Mouse (Mus musculus) telencephalon, adult 2 months (tissue): Measurements from ENCODE around the gene Cnot11.

ENCODE experiments used
- DNase-seq: peaks from one replicate; pipeline ENCODE4 v3.0.0-alpha.2; 2011; ENCODE audit warnings: low read depth, low spot score

The Cnot11 gene

DNA sequence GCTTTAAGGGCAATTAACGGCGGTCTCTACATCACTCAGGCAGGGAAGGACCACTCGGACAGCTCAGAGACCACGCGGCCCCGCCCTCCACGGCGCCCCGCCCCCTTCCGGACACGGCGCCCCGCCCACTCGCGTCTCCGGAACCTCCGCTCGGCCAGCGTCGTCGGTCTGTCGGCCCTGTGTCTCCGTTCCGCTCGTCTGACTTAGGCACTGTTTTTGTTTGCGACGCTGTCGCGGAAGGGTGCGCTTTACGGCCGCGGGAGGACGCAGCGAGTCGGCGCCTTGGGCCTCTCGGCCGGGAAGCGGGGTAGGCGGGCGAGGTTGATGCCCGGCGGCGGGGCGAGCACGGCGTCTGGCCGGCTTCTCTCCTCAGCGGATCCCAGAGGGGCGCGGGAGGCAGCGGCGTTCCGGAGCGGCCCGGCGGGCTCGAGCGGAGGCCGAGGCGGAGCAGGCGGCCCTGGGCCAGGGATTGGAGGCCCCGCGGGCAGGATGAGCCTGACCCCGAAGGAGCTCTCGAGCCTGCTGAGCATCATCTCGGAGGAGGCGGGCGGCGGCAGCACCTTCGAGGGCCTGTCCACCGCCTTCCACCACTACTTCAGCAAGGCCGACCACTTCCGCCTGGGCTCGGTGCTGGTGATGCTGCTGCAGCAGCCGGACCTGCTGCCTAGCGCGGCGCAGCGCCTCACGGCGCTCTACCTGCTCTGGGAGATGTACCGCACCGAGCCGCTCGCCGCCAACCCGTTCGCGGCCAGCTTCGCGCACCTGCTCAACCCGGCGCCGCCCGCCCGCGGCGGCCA is 921 bp downstream of the Cnot11 start:
- peak; percentile 97 for DNase-seq

DNA sequence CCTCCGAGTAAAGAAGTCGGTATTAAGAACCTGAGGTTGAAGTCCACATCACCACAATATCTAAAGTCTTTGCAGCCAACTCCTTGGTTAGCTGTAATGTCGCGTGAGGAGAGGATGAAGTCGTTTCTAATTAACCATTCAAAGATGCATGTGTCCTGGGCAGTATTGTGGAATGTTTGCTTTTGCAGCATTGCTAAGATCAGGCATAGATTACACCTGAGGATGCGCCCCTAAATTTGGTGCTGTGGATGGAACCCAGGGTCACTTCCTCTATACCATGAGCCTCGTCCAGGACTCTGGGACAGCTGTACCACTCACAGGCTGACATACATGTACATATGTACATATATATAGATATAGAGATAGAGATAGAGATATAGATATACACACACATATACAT is 1.9 kb downstream of the Cnot11 start:
- no peak for DNase-seq

DNA sequence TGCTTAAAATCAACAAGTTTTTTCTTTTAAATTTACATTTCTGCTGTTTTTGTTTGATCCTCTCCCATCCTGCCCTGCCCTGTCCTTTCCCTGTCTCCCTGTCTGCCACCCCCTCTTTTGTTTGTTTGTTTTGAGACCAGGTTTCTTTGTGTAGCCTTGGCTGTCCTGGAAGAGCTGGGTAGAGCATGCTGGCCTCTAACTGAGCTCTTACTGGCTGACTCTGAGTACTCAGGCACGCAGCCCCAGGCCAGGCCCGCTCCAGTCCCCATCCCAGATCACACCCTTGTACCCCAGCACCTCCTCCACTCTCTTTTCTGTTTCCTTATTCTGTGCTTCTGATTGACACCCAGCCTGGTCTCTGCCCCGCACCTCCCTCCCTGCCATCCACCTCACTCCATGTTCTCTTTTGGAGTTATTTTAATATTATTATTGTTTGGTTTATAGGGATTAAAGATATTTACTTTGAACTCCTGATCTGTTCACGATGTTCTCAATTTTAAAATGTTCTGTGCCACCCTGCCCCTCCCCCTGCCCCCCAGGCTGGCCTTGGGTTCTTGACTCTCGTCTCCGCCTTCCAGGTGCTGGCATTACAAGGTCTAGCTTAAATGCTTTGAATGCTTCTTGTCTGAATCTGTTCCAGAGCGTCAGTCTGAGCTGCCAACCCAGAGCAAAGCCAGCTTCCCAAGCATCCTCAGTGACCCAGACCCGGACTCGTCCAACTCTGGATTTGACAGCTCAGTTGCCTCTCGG is 3.0 kb downstream of the Cnot11 start:
- DNase-seq: no peak

DNA sequence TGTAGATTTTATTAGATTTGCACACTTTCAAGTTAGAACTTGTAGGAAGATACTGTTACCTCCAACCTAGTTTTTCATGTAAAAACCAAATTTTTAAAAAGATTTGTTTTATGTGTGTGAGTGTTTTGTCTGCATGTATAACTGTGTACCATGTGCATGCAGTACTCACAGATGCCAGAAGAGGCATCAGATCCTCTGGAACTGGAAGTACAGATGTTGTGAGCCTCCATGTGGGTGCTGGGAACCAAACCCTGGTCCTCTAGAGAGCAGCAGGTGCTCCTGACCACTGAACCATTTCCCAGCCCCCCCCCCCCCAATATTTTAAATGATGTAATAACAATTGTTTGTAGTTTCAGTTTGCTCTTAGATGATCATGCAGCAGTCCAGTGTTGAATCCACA is 5.8 kb downstream of the Cnot11 start:
- no peak for DNase-seq

DNA sequence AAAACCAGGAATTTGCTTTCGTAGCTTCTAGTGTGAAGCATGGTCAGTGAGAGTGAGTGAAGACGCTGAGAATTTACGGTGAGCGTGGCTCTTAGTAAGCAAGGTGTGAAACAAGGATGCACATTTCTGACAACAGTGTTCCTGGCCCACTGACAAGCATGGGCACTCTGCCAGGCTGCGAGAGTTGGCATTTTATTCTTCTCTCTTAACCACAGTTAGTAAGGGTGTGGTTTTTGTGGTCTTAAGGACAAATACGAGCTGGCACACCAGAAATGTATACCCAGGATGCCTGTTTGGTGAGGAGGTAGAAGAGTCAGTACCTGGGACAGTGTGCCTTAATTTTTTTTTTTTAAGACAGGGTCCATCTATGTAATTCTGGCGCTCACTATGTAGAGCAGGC is 10.8 kb downstream of the Cnot11 start:
- DNase-seq: no peak

DNA sequence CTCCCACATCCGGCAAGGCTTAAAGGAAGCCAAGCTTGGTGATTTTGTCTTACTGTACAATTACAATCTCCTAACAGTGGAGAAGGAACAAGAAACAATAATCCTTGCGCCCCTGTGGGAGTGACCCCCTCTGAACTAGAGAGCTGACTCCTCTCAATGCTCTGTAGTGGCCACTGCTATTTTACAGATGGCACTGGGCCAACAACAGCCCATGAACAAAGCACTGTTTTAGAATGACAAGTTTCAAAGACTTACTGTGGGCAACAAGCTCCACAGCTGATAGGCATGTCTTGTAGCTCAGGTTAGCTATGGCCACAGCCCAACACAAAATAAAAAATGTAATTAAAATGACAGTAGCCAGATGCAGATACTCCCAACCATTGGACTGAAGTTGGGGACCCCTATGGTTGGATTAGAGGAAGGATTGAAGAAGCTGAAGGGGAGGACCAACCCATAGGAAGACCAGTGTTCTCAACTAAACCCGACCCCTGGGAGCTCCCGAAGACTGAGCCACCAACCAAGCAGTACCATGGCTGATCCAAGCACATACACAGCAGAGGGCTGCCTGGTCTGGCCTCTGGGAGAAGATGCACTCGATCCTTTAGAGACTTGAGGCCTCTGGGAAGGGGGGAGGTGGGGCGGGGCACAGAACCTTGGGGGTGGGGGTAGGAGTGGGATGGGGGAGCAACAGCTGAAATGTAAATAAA is 11.5 kb downstream of the Cnot11 start:
- no peak for DNase-seq

DNA sequence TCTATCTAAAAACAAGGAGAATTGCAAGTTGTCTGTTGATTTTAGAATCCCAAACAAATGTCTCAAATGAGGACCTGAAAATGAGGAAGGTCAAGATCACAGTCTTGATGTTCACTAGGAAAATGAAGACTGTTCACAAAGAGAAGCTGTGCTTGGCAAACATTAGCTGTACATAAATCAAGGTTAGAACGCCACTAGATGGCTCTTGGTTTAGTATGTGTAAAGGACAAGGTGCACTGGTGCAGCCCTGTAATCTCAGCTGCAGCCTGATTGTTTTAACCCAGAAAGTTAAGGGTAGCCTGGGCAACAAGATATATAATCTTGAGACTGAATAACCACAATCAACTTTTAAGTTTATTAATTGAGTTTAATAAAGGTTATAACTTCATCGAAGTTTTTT is 12.4 kb downstream of the Cnot11 start:
- DNase-seq: no peak

DNA sequence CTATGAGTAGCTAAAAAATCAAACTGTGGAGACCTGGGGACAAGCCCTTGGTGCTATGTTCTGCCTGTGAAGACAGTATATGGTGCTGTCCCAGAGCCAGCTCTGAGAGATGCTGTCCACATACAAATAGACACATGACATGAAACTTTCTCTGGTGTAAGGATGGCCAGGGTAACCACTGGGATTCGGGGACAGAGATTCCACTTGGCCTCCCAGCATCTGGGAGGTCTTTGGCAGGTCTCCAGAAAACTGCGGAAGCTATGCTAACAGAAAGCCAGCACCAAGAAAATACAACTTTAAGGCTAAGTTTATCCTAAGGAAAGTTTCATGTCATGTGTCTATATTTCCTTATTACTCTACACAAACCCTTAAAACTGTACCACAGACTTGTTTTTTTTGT is 15.0 kb downstream of the Cnot11 start:
- DNase-seq: no peak

DNA sequence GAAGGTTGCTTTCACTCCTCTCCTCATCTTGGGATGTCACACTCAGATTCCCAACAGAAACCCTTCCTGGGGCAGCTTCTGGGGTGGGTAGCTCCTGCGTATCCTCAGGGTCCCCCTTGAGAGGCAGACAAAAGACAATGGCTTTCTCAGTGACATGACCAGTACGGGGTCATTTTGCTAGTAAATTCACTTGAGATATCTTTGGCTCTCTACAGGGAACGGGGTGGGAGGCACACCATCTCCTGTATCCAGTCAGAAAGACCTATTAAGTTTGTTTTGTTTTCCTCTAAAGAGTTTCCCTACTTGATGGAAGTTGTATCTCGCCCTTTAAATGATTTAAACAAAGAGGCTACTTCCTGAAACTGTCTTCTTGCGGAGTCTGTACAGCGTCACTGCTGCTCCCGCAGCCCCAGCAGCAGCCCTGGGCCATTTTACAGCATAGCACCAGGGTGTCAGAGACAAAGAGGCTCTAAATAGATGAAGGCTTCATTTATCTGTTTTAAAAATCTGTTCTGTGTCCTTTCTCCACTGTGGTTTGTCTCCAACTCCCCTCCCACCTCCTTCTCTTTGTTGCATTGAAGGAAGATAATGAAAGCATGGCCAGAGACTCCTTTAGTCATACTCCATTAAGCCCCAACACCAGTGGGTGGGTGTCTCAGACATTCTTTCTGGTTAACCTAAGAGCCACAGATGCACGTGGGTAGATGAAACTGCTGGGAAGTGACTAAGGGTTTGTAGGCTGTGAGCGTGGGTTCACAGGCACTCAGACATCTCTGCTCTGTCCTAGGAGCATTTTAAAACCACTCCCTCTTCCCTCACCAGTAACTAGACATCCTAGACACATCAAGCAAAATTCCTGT is 21.0 kb downstream of the Cnot11 start:
- DNase-seq: peak; percentile 95

DNA sequence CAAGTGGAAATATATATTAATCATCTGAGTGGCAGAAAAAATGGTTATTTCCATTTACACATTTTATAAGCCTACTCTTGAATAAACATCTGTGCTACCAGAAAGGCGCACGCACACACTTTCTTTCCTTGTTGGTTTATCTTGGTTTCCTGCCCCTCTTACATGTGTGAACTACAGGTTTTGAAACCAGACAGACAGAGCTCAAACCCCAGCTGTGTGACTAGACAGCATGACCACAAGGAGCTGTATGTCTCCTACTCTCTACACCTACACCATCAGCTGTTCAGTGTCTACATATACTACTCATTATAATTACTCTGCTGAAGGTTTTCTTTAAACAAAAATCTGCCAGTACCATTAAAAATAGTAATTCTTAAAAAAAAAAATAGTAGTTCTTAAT is 24.2 kb downstream of the Cnot11 start:
- no peak for DNase-seq

DNA sequence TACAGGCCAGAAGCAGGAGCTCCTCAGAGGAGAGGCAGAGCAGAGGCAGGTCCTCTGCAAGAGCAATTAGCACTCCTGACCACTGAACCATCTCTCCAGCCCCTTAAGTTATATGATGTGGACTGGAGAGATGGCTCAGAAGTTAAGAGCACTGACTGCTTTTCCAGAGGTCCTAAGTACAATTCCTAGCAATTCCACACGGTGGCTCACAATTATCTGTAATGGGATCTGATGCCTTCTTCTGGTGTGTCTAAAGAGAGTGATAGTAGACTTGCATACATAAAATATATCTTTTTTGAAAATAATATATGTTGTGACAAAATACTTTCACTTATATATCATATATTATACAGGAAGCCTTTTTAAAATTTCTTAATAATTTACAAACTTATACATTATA is 27.1 kb downstream of the Cnot11 start:
- no peak for DNase-seq

DNA sequence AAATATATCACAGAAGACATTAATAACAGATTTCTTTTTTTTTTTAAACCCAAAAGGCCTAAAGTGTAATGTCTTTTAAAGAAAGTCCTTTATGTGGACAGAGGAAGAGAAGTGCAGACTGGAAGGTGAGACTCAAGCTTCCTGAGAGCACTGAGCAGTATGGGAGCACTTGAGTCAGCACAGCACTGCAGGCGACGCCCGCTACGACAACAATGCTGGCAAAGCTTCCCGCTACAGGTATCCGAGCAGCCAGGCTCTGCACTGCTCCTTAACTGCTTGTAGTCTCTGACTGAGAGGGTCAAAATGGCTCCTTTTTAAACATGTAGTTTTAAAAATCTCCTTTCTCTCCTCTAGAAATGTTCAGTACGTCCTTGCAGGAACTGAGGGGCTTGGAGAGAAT is 28.4 kb downstream of the Cnot11 start:
- no peak for DNase-seq

DNA sequence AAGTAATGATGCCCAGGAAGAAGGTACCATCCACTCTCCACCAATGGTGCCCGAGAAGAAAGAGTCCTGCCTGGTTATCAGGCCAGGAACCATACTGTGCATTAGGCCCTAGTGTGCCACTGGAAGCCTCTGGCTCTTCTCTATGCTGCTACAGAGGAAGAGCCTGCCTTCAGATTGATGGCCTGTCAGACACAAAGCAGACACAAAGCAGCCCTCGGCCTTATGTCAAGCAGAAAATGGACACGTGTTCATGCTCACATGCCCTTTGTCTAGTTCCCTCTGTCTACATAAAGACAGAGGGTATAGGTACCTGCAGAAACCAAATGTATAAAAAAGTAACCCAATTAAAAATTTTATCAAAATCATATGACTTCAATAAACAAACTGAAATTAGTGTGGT is 29.8 kb downstream of the Cnot11 start:
- no peak for DNase-seq

DNA sequence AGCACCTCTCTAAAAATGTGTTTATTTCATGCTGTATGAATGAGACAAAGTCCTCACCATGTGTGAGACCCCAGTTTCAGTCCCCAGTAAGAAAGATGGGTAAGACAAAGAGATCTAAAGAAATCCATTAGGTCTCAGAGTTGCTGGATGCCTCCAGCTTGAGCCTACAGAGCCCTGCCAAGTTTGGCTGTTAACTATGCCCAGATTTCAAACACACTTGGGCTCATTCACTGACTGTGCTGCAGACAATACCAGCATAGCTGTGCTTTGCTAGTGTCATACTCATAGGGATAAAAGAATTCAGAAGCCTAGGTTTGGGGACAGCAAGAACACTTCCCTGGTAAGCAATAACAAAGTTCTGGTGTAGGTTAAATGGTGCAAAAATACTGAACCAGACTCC is 33.3 kb downstream of the Cnot11 start:
- DNase-seq: no peak

DNA sequence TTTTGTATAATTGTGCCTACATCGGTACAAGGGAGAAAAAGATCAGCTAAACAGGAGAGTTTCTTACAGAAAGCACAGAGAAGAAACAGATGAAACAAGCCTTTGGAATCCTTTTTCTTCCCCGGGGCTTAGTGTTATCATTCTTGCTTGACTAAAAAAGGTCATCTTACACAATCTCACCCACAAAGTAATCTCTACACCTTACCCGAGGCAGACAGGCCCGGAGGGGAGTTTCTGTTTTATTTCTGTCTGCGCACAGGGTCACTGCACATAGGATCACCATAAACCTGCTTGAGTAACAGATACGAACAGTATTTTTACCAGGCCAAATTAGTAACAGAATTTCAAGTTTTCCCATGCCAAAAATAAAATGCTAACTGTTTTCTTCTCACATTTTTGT is 36.9 kb downstream of the Cnot11 start:
- no peak for DNase-seq

DNA sequence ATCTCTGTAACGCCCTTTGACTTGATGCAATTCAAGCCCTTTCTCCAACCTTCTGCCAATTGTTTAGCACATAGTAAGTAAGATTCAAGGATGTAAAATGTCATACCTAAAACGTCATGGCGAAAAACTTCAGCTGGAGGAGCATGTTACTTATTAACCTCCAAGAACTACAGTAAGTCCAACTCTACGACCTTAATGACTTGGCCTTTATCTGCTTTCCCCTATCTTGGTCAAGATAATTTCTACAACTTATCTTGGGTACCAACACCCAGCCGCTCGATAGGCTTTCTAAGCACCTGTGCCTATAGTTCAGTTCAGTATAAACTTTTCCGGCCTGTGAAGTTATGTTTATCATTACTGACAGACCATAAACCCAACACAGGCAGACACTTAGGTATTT is 39.1 kb downstream of the Cnot11 start:
- no peak for DNase-seq

DNA sequence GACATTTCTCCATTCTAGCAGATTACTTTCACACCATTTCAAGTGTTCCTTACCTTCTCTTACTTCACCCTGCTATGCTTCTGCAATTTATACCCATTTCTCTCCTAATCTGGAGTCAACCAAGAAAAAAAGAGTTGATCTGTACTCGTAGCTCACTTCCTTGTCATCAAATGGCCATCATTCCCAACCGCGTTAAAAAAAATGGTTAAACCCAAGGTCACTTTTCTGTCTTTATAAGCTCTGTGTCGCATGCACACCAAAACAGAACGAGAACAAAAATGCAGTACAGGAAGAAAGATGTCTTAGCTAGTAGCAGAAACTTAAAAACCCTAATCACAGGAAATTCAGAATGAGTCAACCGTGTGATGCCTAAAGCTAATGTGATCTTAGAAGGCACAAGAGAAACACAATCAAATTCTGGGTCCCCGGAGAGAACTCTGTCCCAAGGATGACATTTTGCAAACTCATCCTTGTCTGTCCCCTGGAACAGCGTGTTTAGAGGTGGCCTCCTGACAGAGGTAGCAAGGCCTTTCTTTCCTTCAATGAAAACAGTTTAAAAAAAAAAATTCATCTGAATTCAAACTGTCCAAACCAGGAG is 41.1 kb downstream of the Cnot11 start:
- no peak for DNase-seq

DNA sequence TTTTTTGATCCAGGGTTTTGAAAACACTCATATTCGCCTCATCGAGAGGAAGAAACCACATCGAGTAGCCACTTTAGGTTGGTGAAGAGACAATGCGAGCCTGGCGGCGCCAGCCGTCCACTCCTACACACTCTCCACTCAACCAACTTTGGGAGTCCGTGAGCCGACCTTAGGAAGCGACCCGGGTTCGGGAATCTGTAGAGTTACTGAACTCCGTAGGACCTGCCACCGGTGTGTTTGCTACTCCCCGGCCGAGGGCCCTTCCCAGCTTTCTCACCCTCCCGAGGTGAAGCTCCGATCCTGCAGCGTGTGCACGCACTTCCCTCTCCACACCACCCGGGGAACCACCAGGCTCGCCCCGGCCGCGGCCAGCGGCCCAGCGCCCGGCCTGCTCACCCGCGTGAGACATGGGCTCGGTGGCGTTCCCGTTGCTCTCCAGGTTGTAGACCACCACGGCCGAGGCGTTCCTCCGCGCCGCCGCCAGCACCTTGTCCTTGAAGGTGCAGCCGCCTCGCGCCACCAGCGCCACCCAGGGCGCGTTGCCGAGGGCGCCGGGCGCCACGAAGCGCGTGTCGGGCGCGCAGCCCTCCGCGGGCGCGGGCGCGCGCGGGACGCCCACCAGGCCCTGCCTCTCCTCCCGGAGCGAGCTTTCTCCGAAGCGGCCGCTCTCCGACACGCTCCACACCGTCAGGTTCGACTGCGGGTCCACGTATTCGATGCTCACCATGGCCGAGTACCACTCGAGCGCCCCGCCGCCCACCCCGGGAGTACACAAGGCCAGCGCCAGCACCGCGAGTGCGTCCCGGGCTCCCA is 41.8 kb downstream of the Cnot11 start:
- no peak for DNase-seq

DNA sequence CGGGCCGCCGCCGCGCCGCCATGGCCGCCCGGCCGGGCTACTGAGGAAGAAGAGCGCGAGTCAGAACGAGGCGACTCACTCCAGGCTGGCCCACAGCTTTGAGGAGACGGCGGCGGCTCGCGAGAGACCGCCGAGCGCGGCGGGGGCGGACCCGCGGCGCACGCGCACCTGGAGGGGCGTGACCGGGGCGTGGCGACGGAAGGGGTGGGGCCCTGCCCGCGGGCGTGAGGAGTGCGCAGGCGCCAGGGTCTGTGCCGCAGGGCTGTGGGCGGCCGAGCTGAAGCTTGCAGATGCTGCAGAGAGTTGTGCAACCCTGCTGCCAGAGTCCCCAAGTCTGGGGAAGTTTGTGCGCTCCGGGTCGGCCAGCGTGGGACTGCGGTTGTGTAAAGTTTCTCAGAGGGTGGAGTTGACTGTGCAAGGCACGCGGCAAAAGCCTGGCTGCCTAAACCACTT is 42.5 kb downstream of the Cnot11 start, which contains the start of gene Rnf149:
TSS of gene Rnf149 (minus strand) at position 153 of the 453 bp plus-strand sequence.
- DNase-seq: peak; percentile 85

DNA sequence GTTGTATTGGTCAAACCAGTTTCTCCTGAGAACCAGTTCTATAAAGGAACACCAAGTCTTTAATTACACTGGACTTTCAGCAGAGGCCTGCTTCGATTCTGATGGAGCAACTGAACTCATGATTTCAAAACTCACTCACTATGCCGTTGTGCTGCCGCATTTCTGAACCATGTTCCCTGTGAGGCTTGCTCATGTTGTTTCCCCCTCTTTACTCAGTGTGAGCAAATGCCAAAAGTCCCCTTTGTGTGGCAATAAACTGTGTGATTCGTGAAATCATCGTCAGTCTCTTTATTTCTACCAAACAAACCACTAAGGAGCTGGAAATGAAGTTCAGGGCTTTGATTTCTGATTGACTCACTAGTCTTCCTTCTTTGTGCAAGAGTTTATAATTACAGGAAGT is 43.7 kb downstream of the Cnot11 start:
- no peak for DNase-seq
